Mouse (Mus musculus): ENCODE measurements around the gene Cldn10.
A peak's percentile ranks its signal among the peaks of the same experiment; 100 is the strongest.

GRCm38 (mm10) chr14:118767673-118768353 is 19.9 kb upstream of the Cldn10 start:
- TF ChIP-seq CTCF (IDR thresholded peaks at IDR 0.05; ENCODE audit: extremely low read depth, insufficient read depth, insufficient read length, insufficient replicate concordance) (peak; percentile 94; the same call in 1 of the 2 replicates), POLR2A (IDR thresholded peaks at IDR 0.05; ENCODE audit: low read depth, low read length) (no peak)

All from spleen, adult 2 months (tissue).